Mouse (Mus musculus) ES-Bruce4 (cell line): ENCODE measurements around the gene Casq2. TPM values are rescaled to one million over a fixed set of nuclear protein-coding genes. Genes with fewer than 3 reads are reported as not detected.
A peak's percentile ranks its signal among the peaks of the same experiment; 100 is the strongest.

Source experiments
- H3K27ac ChIP-seq: 2 replicates; pipeline ENCODE4 v1.5.1; 2012; ENCODE audit warnings: low read length, inconsistent platforms; ENCODE audit not compliant: insufficient read depth
- H3K27me3 ChIP-seq: 2 replicates; pipeline ENCODE4 v1.6.1; 2012; ENCODE audit warnings: mild to moderate bottlenecking, low read length, inconsistent platforms; ENCODE audit not compliant: control insufficient read depth, poor library complexity, insufficient read depth, severe bottlenecking
- H3K36me3 ChIP-seq: 2 replicates; pipeline ENCODE4 v1.6.1; 2012; ENCODE audit warnings: inconsistent platforms, mild to moderate bottlenecking, low read length, moderate library complexity; ENCODE audit not compliant: control insufficient read depth, poor library complexity, insufficient read depth, severe bottlenecking
- H3K4me1 ChIP-seq: one replicate; pipeline ENCODE4 v1.8.1; 2011; ENCODE audit warnings: low read length; ENCODE audit not compliant: control insufficient read depth, insufficient read depth
- H3K4me3 ChIP-seq: 2 replicates; pipeline ENCODE4 v1.5.1; 2011; ENCODE audit warnings: low read depth, mild to moderate bottlenecking, low read length
- H3K9ac ChIP-seq: 2 replicates; pipeline ENCODE4 v1.6.1; 2012; ENCODE audit warnings: low read depth, mild to moderate bottlenecking, inconsistent platforms; ENCODE audit not compliant: poor library complexity, severe bottlenecking
- H3K9me3 ChIP-seq: replicated peaks from 2 replicates; pipeline ENCODE4 v1.6.1; 2012; ENCODE audit warnings: mild to moderate bottlenecking, low read length, inconsistent platforms; ENCODE audit not compliant: control insufficient read depth, poor library complexity, insufficient read depth, severe bottlenecking
- CTCF ChIP-seq: IDR thresholded peaks from one replicate; pipeline ENCODE4 v1.8.1; 2011; ENCODE audit warnings: low read depth, low read length
- EP300 ChIP-seq: IDR thresholded peaks from 2 replicates; pipeline ENCODE4 v1.6.1; 2011; ENCODE audit warnings: low read depth, low read length; ENCODE audit not compliant: insufficient read depth
- POLR2A ChIP-seq: IDR thresholded peaks from one replicate; pipeline ENCODE4 v1.8.1; 2011; ENCODE audit warnings: low read length; ENCODE audit not compliant: insufficient read depth
- polyA plus RNA-seq: library from polyadenylated mRNA; stranded (reverse); fragments of >200 nt; gene quantifications from 2 replicates; pipeline ENCODE4 v1.2.4, GENCODE M21; 2011; ENCODE audit warnings: low read depth; ENCODE audit not compliant: missing spikeins, insufficient read depth, insufficient read length

Gene Casq2
- polyA plus RNA-seq, 1 experiment, result not detected

- peak overlapping the region; percentile 66 for H3K4me3 ChIP-seq
- peak overlapping the region; percentile 96 for H3K27ac ChIP-seq
- peaks cover 2% of the 10 kb centered on the region for H3K4me1 ChIP-seq
- peak; percentile 81 for TF ChIP-seq EP300
- TF ChIP-seq CTCF, result no peak
- peak overlapping the region; percentile 72 for H3K9ac ChIP-seq
- no peaks in the 10 kb centered on the region for H3K27me3 ChIP-seq
- peaks cover 9% of the 10 kb centered on the region for H3K36me3 ChIP-seq
- H3K9me3 ChIP-seq, result no peaks in the 10 kb centered on the region
Measured at GRCm38 (mm10) chr3:102152872-102153271, 66.7 kb downstream of the Casq2 start.

DNA sequence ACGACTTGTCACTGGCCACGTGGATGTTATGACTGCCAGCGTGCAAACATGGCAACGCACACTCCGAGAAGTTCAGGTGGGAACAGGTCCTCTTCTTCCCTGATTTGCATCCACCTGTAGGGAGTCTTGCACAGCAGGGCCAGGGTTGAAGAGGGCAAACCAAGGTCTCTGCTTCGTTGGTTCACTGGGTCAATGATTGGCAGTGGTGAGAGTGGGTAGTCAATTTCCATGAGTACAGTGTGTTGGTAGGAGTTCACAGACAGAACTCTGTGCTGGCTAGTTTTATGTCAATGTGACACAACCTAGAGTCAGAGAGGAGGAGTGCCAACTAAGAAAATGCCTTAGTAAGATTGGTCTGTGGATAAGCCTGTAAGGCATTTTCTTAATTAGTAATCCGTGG is 67.9 kb downstream of the Casq2 start:
- Histone ChIP-seq H3K36me3 (peaks cover 15% of the 10 kb centered on the region), H3K27me3 (no peaks in the 10 kb centered on the region), H3K4me3 (no peak overlapping the region), H3K4me1 (peaks cover 2% of the 10 kb centered on the region), H3K27ac (no peak overlapping the region), H3K9me3 (no peaks in the 10 kb centered on the region), H3K9ac (no peak overlapping the region)
- TF ChIP-seq CTCF (no peak), POLR2A (no peak), EP300 (no peak)

GRCm38 (mm10) chr3:102156737-102157136 is 70.5 kb downstream of the Casq2 start:
- no peaks in the 10 kb centered on the region for H3K27me3 ChIP-seq
- no peak for TF ChIP-seq EP300
- no peak for TF ChIP-seq POLR2A
- TF ChIP-seq CTCF, result no peak
- H3K27ac ChIP-seq, result no peak overlapping the region
- no peak overlapping the region for H3K9ac ChIP-seq
- H3K36me3 ChIP-seq, result peaks cover 35% of the 10 kb centered on the region
- H3K4me3 ChIP-seq, result no peak overlapping the region
- H3K9me3 ChIP-seq, result no peaks in the 10 kb centered on the region
- H3K4me1 ChIP-seq, result peaks cover 4% of the 10 kb centered on the region

DNA sequence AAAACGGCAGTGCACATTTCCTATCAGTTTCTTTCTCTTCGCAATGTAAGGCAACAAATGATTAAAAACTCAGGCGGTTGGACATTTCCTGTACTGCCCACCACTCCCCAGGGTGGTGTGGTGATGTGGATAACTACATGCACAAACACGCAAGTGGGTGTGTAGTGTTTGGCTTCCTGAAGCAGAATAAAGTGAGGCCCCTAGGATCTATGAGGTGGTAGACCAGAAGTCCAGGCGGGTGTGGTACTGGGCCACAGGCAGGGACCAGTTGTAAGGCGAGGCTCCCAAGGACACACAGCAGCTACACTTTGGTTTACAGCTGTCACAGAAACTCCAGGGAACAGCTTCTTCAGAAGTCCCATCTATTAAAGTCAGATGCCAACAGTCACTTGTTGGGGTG is 71.4 kb downstream of the Casq2 start:
- Histone ChIP-seq H3K4me1 (peaks cover 4% of the 10 kb centered on the region), H3K27ac (no peak overlapping the region), H3K9me3 (no peaks in the 10 kb centered on the region), H3K27me3 (no peaks in the 10 kb centered on the region), H3K36me3 (peaks cover 38% of the 10 kb centered on the region), H3K9ac (no peak overlapping the region), H3K4me3 (no peak overlapping the region)
- no peak for TF ChIP-seq POLR2A

- Histone ChIP-seq H3K27me3 (no peaks in the 10 kb centered on the region), H3K9me3 (no peaks in the 10 kb centered on the region), H3K9ac (no peak overlapping the region), H3K36me3 (peaks cover 46% of the 10 kb centered on the region), H3K4me3 (no peak overlapping the region), H3K27ac (0 out of 2 replicates have a peak overlapping the region, but pooled peaks have one; percentile 1), H3K4me1 (peaks cover 4% of the 10 kb centered on the region)
- TF ChIP-seq CTCF, result no peak
- TF ChIP-seq EP300, result peak; percentile 80; the same call in 1 of the 2 replicates
Measured at GRCm38 (mm10) chr3:102158759-102159422, 72.7 kb downstream of the Casq2 start.

GRCm38 (mm10) chr3:102159423-102160325 is 73.5 kb downstream of the Casq2 start:
- peaks cover 46% of the 10 kb centered on the region for H3K36me3 ChIP-seq

More at GRCm38 (mm10) chr3:102159423-102160325, 73.5 kb downstream of the Casq2 start:
- Histone ChIP-seq H3K9ac (no peak overlapping the region), H3K27me3 (no peaks in the 10 kb centered on the region), H3K4me1 (peaks cover 4% of the 10 kb centered on the region), H3K9me3 (no peaks in the 10 kb centered on the region), H3K4me3 (no peak overlapping the region), H3K27ac (peak overlapping the region; percentile 67)
- TF ChIP-seq CTCF, result no peak
- TF ChIP-seq POLR2A, result no peak
- TF ChIP-seq EP300, result no peak
